Mouse (Mus musculus) neutrophil, adult 5-6 weeks (primary cell): Measurements from ENCODE around the gene Pknox2. TPM values are rescaled to one million over a fixed set of nuclear protein-coding genes. Genes with fewer than 3 reads are reported as not detected.

ENCODE experiments used
- ATAC-seq: fragments of 151-379, 151-347 bp; 2 replicates; pipeline ENCODE4 v1.8.0; 2017; ENCODE audit warnings: mild to moderate bottlenecking, moderate TSS enrichment; ENCODE audit not compliant: insufficient number of reproducible peaks, poor library complexity, low FRiP score, severe bottlenecking; ENCODE audit errors: extremely low read depth
- total RNA-seq: library from RNA; stranded (forward); fragments of 200-1000 nt; gene quantifications from 2 replicates; pipeline ENCODE4 v1.2.3, GENCODE M21; 2017

Gene Pknox2
- total RNA-seq, 1 experiment from 2014 or later = not detected

- no peak for ATAC-seq
Measured at GRCm38 (mm10) chr9:37069391-37070312, 77.6 kb downstream of the Pknox2 start.

- no peak for ATAC-seq
Measured at GRCm38 (mm10) chr9:37067473-37067830, 79.8 kb downstream of the Pknox2 start.

GRCm38 (mm10) chr9:37066732-37067472, 80.3 kb downstream of the Pknox2 start:
- no peak for ATAC-seq

- no peak for ATAC-seq
Measured at GRCm38 (mm10) chr9:37061627-37062026, 85.6 kb downstream of the Pknox2 start.

- no peak for ATAC-seq
Measured at GRCm38 (mm10) chr9:37054703-37055102, 92.5 kb downstream of the Pknox2 start.

- ATAC-seq = no peak
Measured at GRCm38 (mm10) chr9:37053601-37054512, 93.3 kb downstream of the Pknox2 start.

GRCm38 (mm10) chr9:37053041-37053440, 94.2 kb downstream of the Pknox2 start:
- no peak for ATAC-seq

- no peak for ATAC-seq
Measured at GRCm38 (mm10) chr9:37051669-37052068, 95.5 kb downstream of the Pknox2 start.

- ATAC-seq = no peak
Measured at GRCm38 (mm10) chr9:37047490-37047889, 99.7 kb downstream of the Pknox2 start.

- ATAC-seq = no peak
Measured at GRCm38 (mm10) chr9:37045875-37046274, 101.3 kb downstream of the Pknox2 start.

- ATAC-seq = no peak
Measured at GRCm38 (mm10) chr9:37044165-37044564, 103.0 kb downstream of the Pknox2 start.

GRCm38 (mm10) chr9:37038859-37039258, 108.3 kb downstream of the Pknox2 start:
- no peak for ATAC-seq

- ATAC-seq = no peak
Measured at GRCm38 (mm10) chr9:37038445-37038844, 108.8 kb downstream of the Pknox2 start.

GRCm38 (mm10) chr9:37037405-37037804, 109.8 kb downstream of the Pknox2 start:
- no peak for ATAC-seq

GRCm38 (mm10) chr9:37035248-37035647, 112.0 kb downstream of the Pknox2 start:
- ATAC-seq = no peak

- no peak for ATAC-seq
Measured at GRCm38 (mm10) chr9:37034316-37034715, 112.9 kb downstream of the Pknox2 start.

- no peak for ATAC-seq
Measured at GRCm38 (mm10) chr9:37030347-37031213, 116.6 kb downstream of the Pknox2 start.

- ATAC-seq = no peak
Measured at GRCm38 (mm10) chr9:37029811-37030346, 117.3 kb downstream of the Pknox2 start.
